Mouse (Mus musculus): ENCODE measurements around the gene Snx3.

The Snx3 gene

GRCm38 (mm10) chr10:42501775-42502348, at the start of gene Snx3:
Gene Snx3 (plus strand): TSS chr10:42502030.
- DNase-seq, result peak; percentile 94

GRCm38 (mm10) chr10:42454266-42454665, 47.6 kb upstream of the Snx3 start:
- no peak for DNase-seq

GRCm38 (mm10) chr10:42454690-42455089, 47.1 kb upstream of the Snx3 start:
- no peak for DNase-seq

- DNase-seq, result no peak
These were observed 45.8 kb upstream of the Snx3 start for GRCm38 (mm10) chr10:42455981-42456380.

GRCm38 (mm10) chr10:42457557-42458191, 44.2 kb upstream of the Snx3 start:
- DNase-seq, result no peak

GRCm38 (mm10) chr10:42464224-42464623, 37.6 kb upstream of the Snx3 start:
- DNase-seq, result no peak

GRCm38 (mm10) chr10:42464805-42465204, 37.0 kb upstream of the Snx3 start:
- DNase-seq, result no peak

GRCm38 (mm10) chr10:42474946-42475514, 26.8 kb upstream of the Snx3 start:
- DNase-seq, result no peak

GRCm38 (mm10) chr10:42476774-42477475, 24.9 kb upstream of the Snx3 start:
- no peak for DNase-seq

GRCm38 (mm10) chr10:42477550-42478340, 24.1 kb upstream of the Snx3 start:
- DNase-seq, result peak; percentile 11

GRCm38 (mm10) chr10:42478341-42478720, 23.5 kb upstream of the Snx3 start, which contains the start of gene Afg1l:
Gene Afg1l (minus strand): TSS chr10:42478565.
- peak; percentile 95 for DNase-seq

- DNase-seq, result no peak
These were observed 21.1 kb upstream of the Snx3 start for GRCm38 (mm10) chr10:42480719-42481118.

- DNase-seq, result no peak
These were observed 13.1 kb upstream of the Snx3 start for GRCm38 (mm10) chr10:42488606-42489296.

- DNase-seq, result no peak
These were observed 10.7 kb upstream of the Snx3 start for GRCm38 (mm10) chr10:42491158-42491557.

GRCm38 (mm10) chr10:42492027-42492771, 9.6 kb upstream of the Snx3 start:
- no peak for DNase-seq

- DNase-seq, result no peak
These were observed 8.8 kb upstream of the Snx3 start for GRCm38 (mm10) chr10:42493000-42493399.

- no peak for DNase-seq
These were observed 1.2 kb upstream of the Snx3 start for GRCm38 (mm10) chr10:42500611-42501010.

- no peak for DNase-seq
These were observed 669 bp upstream of the Snx3 start for GRCm38 (mm10) chr10:42501161-42501560.

GRCm38 (mm10) chr10:42502349-42503111, 700 bp downstream of the Snx3 start:
- peak; percentile 63 for DNase-seq

- DNase-seq, result no peak
These were observed 2.4 kb downstream of the Snx3 start for GRCm38 (mm10) chr10:42504096-42504710.
